29 mouse cellular contexts compared by ENCODE assay signal in the genomic region with DNA sequence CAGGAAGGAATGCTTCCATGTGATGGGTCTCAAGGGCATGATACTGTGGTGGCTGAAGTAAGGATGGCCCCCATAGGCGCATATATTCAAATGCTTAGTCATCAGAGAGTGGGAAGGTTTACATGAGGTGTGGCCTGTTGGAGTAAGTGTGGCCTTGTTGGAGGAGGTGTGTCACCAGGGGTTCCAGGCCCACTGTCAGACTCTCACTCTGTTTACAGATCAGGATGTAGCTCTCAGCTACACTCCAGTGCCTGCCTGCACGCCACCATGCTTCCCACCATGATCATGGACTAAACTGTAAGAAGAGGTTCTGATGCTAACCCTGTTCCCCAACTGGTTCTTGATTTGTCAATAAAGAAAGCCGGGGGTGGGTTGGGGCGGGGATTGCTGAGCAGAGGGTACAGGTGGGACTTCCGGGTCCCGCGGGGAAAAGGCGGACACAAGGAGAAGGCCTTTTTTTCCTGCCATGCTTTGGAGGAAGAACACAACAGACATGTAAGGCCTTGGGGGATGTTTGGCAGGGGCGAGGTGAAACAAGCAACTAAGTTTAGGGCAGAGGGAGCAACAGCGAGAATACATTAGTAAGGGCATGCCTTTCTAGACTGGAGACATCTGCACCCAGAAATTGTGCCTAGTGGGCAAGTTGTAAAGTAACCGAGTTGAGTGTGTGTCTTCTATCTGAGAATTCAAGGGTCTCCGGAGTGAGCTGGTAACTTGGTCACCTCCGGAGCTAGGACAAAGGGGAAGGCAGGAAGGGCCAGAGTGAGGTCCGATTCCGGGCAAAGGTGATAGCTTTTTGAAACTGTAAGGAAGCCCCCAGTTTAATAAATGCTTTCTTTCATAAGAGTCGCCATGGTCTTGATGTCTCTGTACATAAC.
DNase-seq lines count a peak whose midpoint lies in the region; ATAC-seq and TF ChIP-seq lines count a peak whose summit lies in the region.
"Had no signal": no experiment of that assay in that cellular context is flagged by ENCODE, and none has a peak within 500 bp of the region (broad histone marks: within the 10 kb centered on the region; RNA-seq: fewer than 3 reads in every experiment).

No protein-coding gene starts in this region.

- H3K27ac ChIP-seq in heart, embryonic 10.5 days = no peak overlapping the region
- H3K27ac ChIP-seq in liver, embryonic 12.5 days = no peak overlapping the region
- no peak overlapping the region for H3K27ac ChIP-seq in liver, postnatal 0 days (ENCODE audit: low read depth)
- H3K27ac ChIP-seq: embryonic facial prominence, embryonic 10.5 days; embryonic facial prominence, embryonic 13.5 days; forebrain, embryonic 12.5 days; forebrain, embryonic 15.5 days; heart, embryonic 15.5 days; hindbrain, embryonic 10.5 days; hindbrain, embryonic 13.5 days had no signal

- H3K4me1 ChIP-seq in heart, embryonic 10.5 days = no peaks in the 10 kb centered on the region; the same call in 1 of the 2 replicates
- no peaks in the 10 kb centered on the region for H3K4me1 ChIP-seq in liver, embryonic 12.5 days
- 0 out of 2 replicates have a peak, but pooled peaks cover 3% of the 10 kb centered on the region for H3K4me1 ChIP-seq in liver, postnatal 0 days (ENCODE audit: insufficient read depth)
- peaks cover 2% of the 10 kb centered on the region; the same call in 1 of the 2 replicates for H3K4me1 ChIP-seq in G1E (ENCODE audit: insufficient read depth, low read depth, low read length)
- H3K4me1 ChIP-seq: embryonic facial prominence, embryonic 10.5 days; forebrain, embryonic 12.5 days; forebrain, embryonic 15.5 days; heart, embryonic 12.5 days; heart, embryonic 15.5 days; hindbrain, embryonic 10.5 days had no signal

- no peak overlapping the region for H3K4me3 ChIP-seq in heart, embryonic 10.5 days
- H3K4me3 ChIP-seq in liver, embryonic 12.5 days = no peak overlapping the region
- no peak overlapping the region for H3K4me3 ChIP-seq in liver, postnatal 0 days (ENCODE audit: low read depth, low read length)
- no peak overlapping the region for H3K4me3 ChIP-seq in G1E (ENCODE audit: low read depth, low read length)
- H3K4me3 ChIP-seq: embryonic facial prominence, embryonic 10.5 days; embryonic facial prominence, embryonic 13.5 days; erythroblast, embryonic 14.5 days; forebrain, embryonic 12.5 days; forebrain, embryonic 15.5 days; heart, embryonic 12.5 days; heart, embryonic 15.5 days; hindbrain, embryonic 10.5 days; hindbrain, embryonic 13.5 days had no signal

- peak; percentile 67 for DNase-seq in heart, adult 11 months
- no peak for DNase-seq in heart, embryonic 10.5 days (ENCODE audit: low spot score)
- DNase-seq in liver, postnatal 0 days = no peak
- DNase-seq in G1E (ENCODE audit: low spot score) = no peak
- DNase-seq in splenic B cell, adult 2 months (ENCODE audit: low read depth, low spot score) = peak; percentile 47
- no peak for DNase-seq in gastrocnemius, postnatal 14 days
- DNase-seq in c-Kit-positive CD71-positive TER-119-positive erythroid progenitor cells, embryonic 14.5 days (ENCODE audit: low spot score) = no peak
- DNase-seq: adrenal gland, adult 2 months; adrenal gland, postnatal 14 days; cerebellum, adult 11-12 months; cerebellum, adult 8-10 months; cerebellum, postnatal 10 days; cerebellum, postnatal 36 days; embryo, embryonic 11 days; gastrocnemius, postnatal 36 days; heart, postnatal 10 days; heart, postnatal 36 days had no signal

- 0 out of 2 replicates have a peak, but pooled peaks have one; percentile 32 for ATAC-seq in liver, embryonic 12.5 days
- no peak for ATAC-seq in liver, postnatal 0 days
- peak; percentile 35; the same call in 1 of the 2 replicates for ATAC-seq in G1E (ENCODE audit: extremely low read depth, insufficient number of reproducible peaks, low FRiP score, poor library complexity, severe bottlenecking)
- ATAC-seq: forebrain, embryonic 15.5 days; hindbrain, embryonic 16.5 days; Patski had no signal

- H3K27me3 ChIP-seq in heart, embryonic 10.5 days (ENCODE audit: insufficient read depth, poor library complexity, severe bottlenecking) = no peaks in the 10 kb centered on the region
- no peaks in the 10 kb centered on the region for H3K27me3 ChIP-seq in liver, embryonic 12.5 days (replicated peaks)
- no peaks in the 10 kb centered on the region for H3K27me3 ChIP-seq in liver, postnatal 0 days (ENCODE audit: insufficient read depth, low read length)
- H3K27me3 ChIP-seq in G1E (ENCODE audit: insufficient read depth, low read length) = no peaks in the 10 kb centered on the region
- H3K27me3 ChIP-seq in splenic B cell, adult 2 months (ENCODE audit: control insufficient read depth, insufficient read depth, low read length, poor library complexity, severe bottlenecking) = no peaks in the 10 kb centered on the region
- H3K27me3 ChIP-seq: embryonic facial prominence, embryonic 13.5 days; forebrain, embryonic 12.5 days; forebrain, embryonic 15.5 days; heart, embryonic 12.5 days; heart, embryonic 15.5 days; hindbrain, embryonic 13.5 days; Patski had no signal

- intact Hi-C loops in gastrocnemius, postnatal 14 days (cut with DNase I; ENCODE audit: low total_unique reads) = no loop called here

- no peak for TF ChIP-seq EP300 in liver, postnatal 0 days (IDR thresholded peaks at IDR 0.05; ENCODE audit: low read depth)

- TF ChIP-seq CTCF in liver, postnatal 0 days (IDR thresholded peaks at IDR 0.05; ENCODE audit: low read depth) = no peak
- no peak for TF ChIP-seq CTCF in G1E (IDR thresholded peaks at IDR 0.05; ENCODE audit: low read depth, low read length)

- no peak overlapping the region for H3K4me2 ChIP-seq in liver, embryonic 12.5 days
- no peak overlapping the region for H3K4me2 ChIP-seq in liver, postnatal 0 days (ENCODE audit: low read depth, low read length)
- H3K4me2 ChIP-seq: embryonic facial prominence, embryonic 13.5 days; forebrain, embryonic 12.5 days; forebrain, embryonic 15.5 days; heart, embryonic 12.5 days; heart, embryonic 15.5 days; hindbrain, embryonic 13.5 days had no signal

- H3K36me3 ChIP-seq in heart, embryonic 10.5 days = no peaks in the 10 kb centered on the region
- H3K36me3 ChIP-seq in liver, embryonic 12.5 days = no peaks in the 10 kb centered on the region
- H3K36me3 ChIP-seq in liver, postnatal 0 days (replicated peaks; ENCODE audit: insufficient read depth, low read length) = no peaks in the 10 kb centered on the region
- H3K36me3 ChIP-seq in G1E (replicated peaks) = no peaks in the 10 kb centered on the region
- H3K36me3 ChIP-seq in splenic B cell, adult 2 months (ENCODE audit: control insufficient read depth, insufficient read depth, low read length, poor library complexity, severe bottlenecking) = no peaks in the 10 kb centered on the region
- H3K36me3 ChIP-seq: embryonic facial prominence, embryonic 10.5 days; embryonic facial prominence, embryonic 13.5 days; forebrain, embryonic 12.5 days; forebrain, embryonic 15.5 days; heart, embryonic 12.5 days; heart, embryonic 15.5 days; hindbrain, embryonic 10.5 days; hindbrain, embryonic 13.5 days had no signal

- no peak overlapping the region for H3K9ac ChIP-seq in liver, embryonic 12.5 days
- H3K9ac ChIP-seq in liver, postnatal 0 days (replicated peaks) = no peak overlapping the region
- H3K9ac ChIP-seq: embryonic facial prominence, embryonic 13.5 days; forebrain, embryonic 12.5 days; forebrain, embryonic 15.5 days; heart, embryonic 12.5 days; heart, embryonic 15.5 days; hindbrain, embryonic 13.5 days had no signal

- 88% methylated on average over 16 of the region's 16 CpGs for WGBS in heart, embryonic 10.5 days
- WGBS in liver, embryonic 12.5 days (ENCODE audit: insufficient replicate concordance) = 78% methylated on average over 16 of the region's 16 CpGs
- 85% methylated on average over 16 of the region's 16 CpGs for WGBS in liver, postnatal 0 days (ENCODE audit: insufficient replicate concordance)

- no peaks in the 10 kb centered on the region for H3K9me3 ChIP-seq in heart, embryonic 10.5 days
- no peaks in the 10 kb centered on the region for H3K9me3 ChIP-seq in liver, embryonic 12.5 days (replicated peaks)
- no peaks in the 10 kb centered on the region for H3K9me3 ChIP-seq in liver, postnatal 0 days (ENCODE audit: low read length)
- H3K9me3 ChIP-seq in G1E (replicated peaks) = no peaks in the 10 kb centered on the region
- H3K9me3 ChIP-seq: embryonic facial prominence, embryonic 10.5 days; embryonic facial prominence, embryonic 13.5 days; forebrain, embryonic 12.5 days; forebrain, embryonic 15.5 days; heart, embryonic 12.5 days; heart, embryonic 15.5 days; hindbrain, embryonic 10.5 days; hindbrain, embryonic 13.5 days had no signal

Comparison
In these comparisons a context has a peak if more than half of its experiments do, and no peak if none do; other contexts are left out.
1. DNase-seq: peak in heart, adult 11 months (single experiment) and splenic B cell, adult 2 months (single experiment); none in heart, embryonic 10.5 days (single experiment), liver, postnatal 0 days (single experiment), G1E (single experiment), gastrocnemius, postnatal 14 days (single experiment) and c-Kit-positive CD71-positive TER-119-positive erythroid progenitor cells, embryonic 14.5 days (single experiment).